Mouse (Mus musculus) heart, embryonic 14.5 days (tissue): Measurements from ENCODE around the gene Bcat1. TPM values are rescaled to one million over a fixed set of nuclear protein-coding genes. Genes with fewer than 3 reads are reported as not detected.

Experiments used
- ATAC-seq: fragments of 200-750 bp; cut with Nextera tagmentation; 2 replicates; pipeline ENCODE4 v1.8.0; 2017; ENCODE audit warnings: low read depth, moderate TSS enrichment; ENCODE audit not compliant: insufficient number of reproducible peaks, insufficient read depth, low FRiP score
- H3K27ac ChIP-seq, 2 experiments: fragments of 200-500 bp in 1 of 2; fragments of 300-500 bp in 1 of 2; sonication (generic) in 1 of 2; replicated peaks in 1 of 2; 2 replicates each; pipeline ENCODE4 v1.5.1; 2012 to 2014; ENCODE audit warnings: low read depth in 2 of 2, low read length in 2 of 2, control low read depth in 1 of 2, mild to moderate bottlenecking in 1 of 2, mixed read lengths in 1 of 2; ENCODE audit not compliant: control insufficient read depth in 1 of 2, insufficient read depth in 1 of 2
- H3K27me3 ChIP-seq: fragments of 300-500 bp; sonication (generic); 2 replicates; pipeline ENCODE4 v1.6.1; 2014; ENCODE audit warnings: mild to moderate bottlenecking, low read length, control low read depth; ENCODE audit not compliant: control insufficient read depth, insufficient read depth
- H3K36me3 ChIP-seq: fragments of 300-500 bp; sonication (generic); 2 replicates; pipeline ENCODE4 v1.6.1; 2014; ENCODE audit warnings: mild to moderate bottlenecking, control low read depth, low read length, mixed read lengths; ENCODE audit not compliant: control insufficient read depth, insufficient read depth
- H3K4me1 ChIP-seq, 2 experiments: fragments of 200-500 bp in 1 of 2; fragments of 300-500 bp in 1 of 2; sonication (generic) in 1 of 2; 2 replicates each; pipeline ENCODE4 v1.6.1; 2012 to 2014; ENCODE audit warnings: low read length in 2 of 2, control low read depth in 1 of 2, mixed read lengths in 1 of 2; ENCODE audit not compliant: control insufficient read depth in 2 of 2, insufficient read depth in 2 of 2
- H3K4me2 ChIP-seq: fragments of 300-500 bp; sonication (generic); 2 replicates; pipeline ENCODE4 v1.6.1; 2014; ENCODE audit warnings: mild to moderate bottlenecking, low read length
- H3K4me3 ChIP-seq, 2 experiments: fragments of 200-500 bp in 1 of 2; fragments of 300-500 bp in 1 of 2; sonication (generic) in 1 of 2; 2 replicates each; pipeline ENCODE4 v1.5.1; 2012 to 2014; ENCODE audit warnings: low read length in 2 of 2, mild to moderate bottlenecking in 2 of 2, control low read depth in 1 of 2, low read depth in 1 of 2, moderate library complexity in 1 of 2; ENCODE audit not compliant: control insufficient read depth in 1 of 2, insufficient read depth in 1 of 2
- H3K9ac ChIP-seq: fragments of 300-500 bp; sonication (generic); 2 replicates; pipeline ENCODE4 v1.6.1; 2014; ENCODE audit warnings: mild to moderate bottlenecking, low read length
- H3K9me3 ChIP-seq: fragments of 300-500 bp; sonication (generic); 2 replicates; pipeline ENCODE4 v1.6.1; 2016; ENCODE audit warnings: low read length, control low read depth; ENCODE audit not compliant: control insufficient read depth
- WGBS: fragments of 180-500 bp; shearing (Covaris S2); extraction: QIAGEN DNeasy Blood & Tissue Kit; methylation state at CpG from one replicate; pipeline ENCODE4 v1.1.7; 2014; 5-methylcytosine and 5-hydroxymethylcytosine counted together
- polyA plus RNA-seq: library from polyadenylated mRNA; unstranded; fragments of >200 nt; fragmentation: Nextera tagmentation; extraction: Ambion mirVana; gene quantifications from 2 replicates; pipeline ENCODE4 v1.2.1, GENCODE M21; 2014

The Bcat1 gene
- polyA plus RNA-seq, 1 experiment from 2014 or later = 6.2 TPM

- Histone ChIP-seq H3K9ac (no peak overlapping the region), H3K36me3 (no peaks in the 10 kb centered on the region), H3K4me1 (peaks cover 0 to 4% of the 10 kb centered on the region in 2 experiments; a peak in 1 of 4 replicates), H3K27me3 (no peaks in the 10 kb centered on the region), H3K4me3 (no peak overlapping the region), H3K9me3 (no peaks in the 10 kb centered on the region), H3K27ac (no peak overlapping the region), H3K4me2 (no peak overlapping the region)
- 62% methylated on average over 5 of the region's 5 CpGs for WGBS
- no peak for ATAC-seq
Observed at GRCm38 (mm10) chr6:145090928-145091327, 14.9 kb upstream of the Bcat1 start.

- H3K27ac ChIP-seq = no peak overlapping the region
- no peaks in the 10 kb centered on the region for H3K9me3 ChIP-seq
- 79% methylated on average over 6 of the region's 6 CpGs for WGBS
- no peak overlapping the region for H3K4me2 ChIP-seq
- no peaks in the 10 kb centered on the region for H3K36me3 ChIP-seq
- H3K4me3 ChIP-seq = no peak overlapping the region
- H3K4me1 ChIP-seq = peaks cover 0 to 4% of the 10 kb centered on the region in 2 experiments; a peak in 1 of 4 replicates
- H3K9ac ChIP-seq = no peak overlapping the region
- H3K27me3 ChIP-seq = no peaks in the 10 kb centered on the region
- no peak for ATAC-seq
Observed at GRCm38 (mm10) chr6:145090201-145090863, 14.3 kb upstream of the Bcat1 start.

- Histone ChIP-seq H3K27me3 (no peaks in the 10 kb centered on the region), H3K4me1 (peaks cover 0 to 4% of the 10 kb centered on the region in 2 experiments; a peak in 1 of 4 replicates), H3K36me3 (no peaks in the 10 kb centered on the region), H3K9ac (no peak overlapping the region), H3K27ac (no peak overlapping the region), H3K4me3 (no peak overlapping the region), H3K4me2 (no peak overlapping the region), H3K9me3 (no peaks in the 10 kb centered on the region)
- 19% methylated on average over 4 of the region's 4 CpGs for WGBS
- ATAC-seq = no peak
Observed at GRCm38 (mm10) chr6:145089373-145089772, 13.4 kb upstream of the Bcat1 start.

GRCm38 (mm10) chr6:145088451-145089113 lies 12.6 kb upstream of the Bcat1 start:
- Histone ChIP-seq H3K4me2 (no peak overlapping the region), H3K27me3 (no peaks in the 10 kb centered on the region), H3K4me3 (no peak overlapping the region), H3K36me3 (no peaks in the 10 kb centered on the region), H3K27ac (no peak overlapping the region), H3K9me3 (no peaks in the 10 kb centered on the region), H3K4me1 (peaks cover 0 to 4% of the 10 kb centered on the region in 2 experiments; a peak in 1 of 4 replicates), H3K9ac (no peak overlapping the region)
- no peak for ATAC-seq
- WGBS = 47% methylated on average over 4 of the region's 4 CpGs

GRCm38 (mm10) chr6:145084343-145085117 lies 8.5 kb upstream of the Bcat1 start:
- Histone ChIP-seq H3K9ac (no peak overlapping the region), H3K4me3 (no peak overlapping the region), H3K27ac (no peak overlapping the region), H3K9me3 (no peaks in the 10 kb centered on the region), H3K4me2 (no peak overlapping the region), H3K4me1 (peaks cover 0 to 4% of the 10 kb centered on the region in 2 experiments; a peak in 1 of 4 replicates), H3K36me3 (no peaks in the 10 kb centered on the region), H3K27me3 (no peaks in the 10 kb centered on the region)
- 91% methylated on average over 8 of the region's 8 CpGs for WGBS
- ATAC-seq = no peak

- H3K4me2 ChIP-seq = no peak overlapping the region
- WGBS = 63% methylated on average over 4 of the region's 4 CpGs
Observed at GRCm38 (mm10) chr6:145081721-145082120, 5.7 kb upstream of the Bcat1 start.

GRCm38 (mm10) chr6:145079087-145079759 lies 3.2 kb upstream of the Bcat1 start:
- ATAC-seq = no peak
- H3K9me3 ChIP-seq = no peaks in the 10 kb centered on the region
- 64% methylated on average over 8 of the region's 9 CpGs for WGBS

More at GRCm38 (mm10) chr6:145081721-145082120, 5.7 kb upstream of the Bcat1 start:
- Histone ChIP-seq H3K4me1 (no peaks in the 10 kb centered on the region), H3K27me3 (0 out of 2 replicates have a peak, but pooled peaks cover 3% of the 10 kb centered on the region), H3K9ac (no peak overlapping the region), H3K27ac (no peak overlapping the region), H3K4me3 (no peak overlapping the region), H3K36me3 (no peaks in the 10 kb centered on the region), H3K9me3 (no peaks in the 10 kb centered on the region)
- ATAC-seq = no peak

More at GRCm38 (mm10) chr6:145079087-145079759, 3.2 kb upstream of the Bcat1 start:
- no peaks in the 10 kb centered on the region for H3K36me3 ChIP-seq
- peaks cover 22% of the 10 kb centered on the region for H3K27me3 ChIP-seq
- H3K9ac ChIP-seq = no peak overlapping the region
- H3K4me2 ChIP-seq = no peak overlapping the region
- no peak overlapping the region for H3K27ac ChIP-seq
- H3K4me1 ChIP-seq = peaks cover 7 to 10% of the 10 kb centered on the region in 2 experiments; a peak in 2 of 4 replicates
- H3K4me3 ChIP-seq = no peak overlapping the region
